ENCODE assay signal across 8 mouse cellular contexts in the genomic region with DNA sequence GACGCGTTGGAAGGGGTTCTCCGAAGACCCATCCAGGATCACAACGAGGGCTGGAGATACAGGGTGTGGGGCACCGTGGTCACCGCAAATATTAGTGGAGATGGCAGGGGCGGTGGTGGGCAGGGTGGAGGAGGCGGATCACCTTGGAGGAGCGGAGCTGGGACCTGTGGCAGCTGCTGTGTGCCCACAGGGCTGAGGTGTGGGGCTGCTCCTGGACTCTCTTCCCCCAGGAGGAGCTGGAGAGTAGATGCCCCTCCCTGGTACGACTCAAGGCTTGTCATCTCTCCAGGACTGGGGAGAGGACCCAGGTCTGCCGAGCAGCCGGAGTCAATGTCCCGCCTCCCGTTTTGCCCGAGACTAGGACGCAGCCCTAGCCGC.
A peak's percentile ranks its signal among the peaks of the same experiment; 100 is the strongest.
DNase-seq lines count a peak whose midpoint lies in the region; ATAC-seq lines count a peak whose summit lies in the region.

No protein-coding gene starts in this region.

- H3K9ac ChIP-seq in heart, embryonic 14.5 days (ENCODE audit: low read length), result peak overlapping the region; percentile 65
- peak overlapping the region; percentile 51 for H3K9ac ChIP-seq in hindbrain, embryonic 15.5 days
- peak overlapping the region; percentile 50 for H3K9ac ChIP-seq in midbrain, embryonic 14.5 days (replicated peaks; ENCODE audit: low read length)

- H3K9me3 ChIP-seq in heart, embryonic 14.5 days (ENCODE audit: control insufficient read depth, low read length), result no peaks in the 10 kb centered on the region
- no peaks in the 10 kb centered on the region for H3K9me3 ChIP-seq in hindbrain, embryonic 15.5 days
- no peaks in the 10 kb centered on the region for H3K9me3 ChIP-seq in midbrain, embryonic 14.5 days (ENCODE audit: control insufficient read depth, low read length)

- peaks cover 65% of the 10 kb centered on the region for H3K27me3 ChIP-seq in heart, embryonic 14.5 days (ENCODE audit: control insufficient read depth, insufficient read depth, low read length)
- peaks cover 58% of the 10 kb centered on the region for H3K27me3 ChIP-seq in hindbrain, embryonic 15.5 days
- peaks cover 43% of the 10 kb centered on the region for H3K27me3 ChIP-seq in midbrain, embryonic 14.5 days (ENCODE audit: control insufficient read depth, insufficient read depth, low read length)

- no peak for ATAC-seq in heart, embryonic 14.5 days (ENCODE audit: insufficient number of reproducible peaks, insufficient read depth, low FRiP score, low read depth)
- peak; percentile 42 for ATAC-seq in hindbrain, embryonic 15.5 days (ENCODE audit: low FRiP score, low read depth)
- peak; percentile 43; the same call in 1 of the 2 replicates for ATAC-seq in midbrain, embryonic 14.5 days (ENCODE audit: low FRiP score, low TSS enrichment)

- WGBS in heart, embryonic 14.5 days, result 8% methylated on average over 17 of the region's 17 CpGs
- WGBS in hindbrain, embryonic 15.5 days, result 9% methylated on average over 17 of the region's 17 CpGs
- 9% methylated on average over 15 of the region's 17 CpGs for WGBS in midbrain, embryonic 14.5 days

- H3K4me2 ChIP-seq in heart, embryonic 14.5 days (ENCODE audit: low read length), result peak overlapping the region; percentile 76
- peak overlapping the region; percentile 84 for H3K4me2 ChIP-seq in hindbrain, embryonic 15.5 days
- peak overlapping the region; percentile 71 for H3K4me2 ChIP-seq in midbrain, embryonic 14.5 days (ENCODE audit: low read length)

- peaks cover 0 to 6% of the 10 kb centered on the region in 2 experiments; a peak in 3 of 4 replicates for H3K4me1 ChIP-seq in heart, embryonic 14.5 days (ENCODE audit: control insufficient read depth in 2 of 2, insufficient read depth in 2 of 2, low read length in 2 of 2)
- H3K4me1 ChIP-seq in hindbrain, embryonic 15.5 days (replicated peaks), result peaks cover 6% of the 10 kb centered on the region; the same call in 1 of the 2 replicates
- H3K4me1 ChIP-seq in midbrain, embryonic 14.5 days (ENCODE audit: control insufficient read depth, insufficient read depth, low read length), result 0 out of 2 replicates have a peak, but pooled peaks cover 6% of the 10 kb centered on the region

- H3K36me3 ChIP-seq in heart, embryonic 14.5 days (ENCODE audit: control insufficient read depth, insufficient read depth, low read length), result no peaks in the 10 kb centered on the region
- H3K36me3 ChIP-seq in hindbrain, embryonic 15.5 days, result no peaks in the 10 kb centered on the region
- no peaks in the 10 kb centered on the region for H3K36me3 ChIP-seq in midbrain, embryonic 14.5 days (ENCODE audit: control insufficient read depth, insufficient read depth, low read length)

- H3K4me3 ChIP-seq in heart, embryonic 14.5 days (ENCODE audit: control insufficient read depth in 1 of 2, insufficient read depth in 1 of 2, low read depth in 1 of 2, low read length in 2 of 2), result peak overlapping the region; percentile 45 to 49
- peak overlapping the region; percentile 44 for H3K4me3 ChIP-seq in hindbrain, embryonic 15.5 days
- H3K4me3 ChIP-seq in midbrain, embryonic 14.5 days (replicated peaks; ENCODE audit: low read depth, low read length), result peak overlapping the region; percentile 39

- DNase-seq in heart, adult 9 months (ENCODE audit: low spot score in 2 of 2), result no peak
- peak; percentile 1 for DNase-seq in CD4-positive, CD25-positive, alpha-beta regulatory T cell, adult 2 months (ENCODE audit: low read depth, low spot score)
- DNase-seq in cerebellum, postnatal 14 days, result peak; percentile 7 to 12
- no peak for DNase-seq in midbrain, embryonic 14.5 days
- no peak for DNase-seq in adipocyte (ENCODE audit: low spot score)
- no peak for DNase-seq in c-Kit-positive CD71-positive TER-119-positive erythroid progenitor cells, embryonic 14.5 days (ENCODE audit: low spot score)

- H3K27ac ChIP-seq in heart, embryonic 14.5 days (replicated peaks in 1 of 2; ENCODE audit: control insufficient read depth in 1 of 2, insufficient read depth in 1 of 2, low read depth in 2 of 2, low read length in 2 of 2), result peak overlapping the region; percentile 66 to 80
- peak overlapping the region; percentile 85 for H3K27ac ChIP-seq in hindbrain, embryonic 15.5 days (replicated peaks)
- peak overlapping the region; percentile 82 for H3K27ac ChIP-seq in midbrain, embryonic 14.5 days (replicated peaks; ENCODE audit: low read depth, low read length)

Comparison
In these comparisons a context has a peak if more than half of its experiments do, and no peak if none do; other contexts are left out.
1. DNase-seq: peak in CD4-positive, CD25-positive, alpha-beta regulatory T cell, adult 2 months (single experiment) and cerebellum, postnatal 14 days (2 of 2); none in heart, adult 9 months (0 of 2), midbrain, embryonic 14.5 days (single experiment), adipocyte (single experiment) and c-Kit-positive CD71-positive TER-119-positive erythroid progenitor cells, embryonic 14.5 days (single experiment).
2. Peak in every context shown above with its lines, with median percentiles within 50 percentile points of each other: H3K27ac ChIP-seq, H3K4me2 ChIP-seq, H3K4me3 ChIP-seq and H3K9ac ChIP-seq.